18 mouse cellular contexts compared by ENCODE assay signal in the genomic region with DNA sequence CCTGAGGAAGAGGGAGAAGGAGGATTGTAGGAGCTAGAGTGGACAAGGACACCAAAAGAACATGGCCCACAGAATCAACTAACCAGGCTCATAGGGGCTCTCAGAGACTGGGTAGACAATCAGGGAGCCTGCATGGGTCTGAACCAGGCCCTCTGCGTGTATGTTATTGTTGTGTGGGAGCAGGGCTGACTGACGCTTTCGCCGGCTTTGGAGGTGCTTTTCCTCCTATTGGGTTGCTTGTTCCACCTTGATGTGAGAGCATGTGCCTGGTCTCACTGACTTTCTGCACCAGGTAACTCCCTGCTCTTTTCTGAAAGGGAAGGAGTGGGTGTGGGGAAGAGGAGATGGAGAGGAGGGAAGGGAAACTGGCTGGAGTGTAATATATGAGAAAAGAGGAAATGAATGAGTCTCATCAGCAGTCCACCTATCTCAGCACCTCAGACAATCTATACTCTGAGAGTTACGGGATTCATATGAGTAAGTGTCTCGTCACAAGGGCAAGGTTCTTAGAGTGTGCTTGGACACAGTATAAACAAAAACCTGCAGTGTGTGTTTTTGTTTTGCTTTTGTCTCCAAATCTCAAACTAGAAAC. TPM values are rescaled to one million over a fixed set of nuclear protein-coding genes. Genes with fewer than 3 reads are reported as not detected.
DNase-seq lines count a peak whose midpoint lies in the region; ATAC-seq and TF ChIP-seq lines count a peak whose summit lies in the region.
"Had no signal": no experiment of that assay in that cellular context is flagged by ENCODE, and none has a peak within 500 bp of the region (broad histone marks: within the 10 kb centered on the region; RNA-seq: fewer than 3 reads in every experiment).

No protein-coding gene starts in this region.

- WGBS in intestine, postnatal 0 days = 73% methylated on average over 6 of the region's 6 CpGs
- WGBS in intestine, embryonic 16.5 days = 84% methylated on average over 6 of the region's 6 CpGs
- WGBS in small intestine, adult 2 months = 76% methylated on average over 6 of the region's 6 CpGs

- no peak overlapping the region for H3K9ac ChIP-seq in intestine, postnatal 0 days (ENCODE audit: low read depth, low read length)
- H3K9ac ChIP-seq in intestine, embryonic 16.5 days (ENCODE audit: low read depth, low read length) = no peak overlapping the region
- no peak overlapping the region for H3K9ac ChIP-seq in CH12.LX (ENCODE audit: insufficient read depth, low read depth)
- H3K9ac ChIP-seq: heart, embryonic 12.5 days; hindbrain, embryonic 15.5 days had no signal

- no peak overlapping the region for H3K4me3 ChIP-seq in intestine, postnatal 0 days (ENCODE audit: low read depth, low read length)
- H3K4me3 ChIP-seq in intestine, embryonic 16.5 days (ENCODE audit: low read length) = no peak overlapping the region
- H3K4me3 ChIP-seq in CH12.LX (replicated peaks in 1 of 3; ENCODE audit: low read depth in 2 of 3, low read length in 2 of 3, poor library complexity in 1 of 3) = no peak overlapping the region
- H3K4me3 ChIP-seq in small intestine, adult 2 months (ENCODE audit: low read depth, low read length) = no peak overlapping the region
- H3K4me3 ChIP-seq: embryonic facial prominence, embryonic 10.5 days; gastrocnemius, adult 2 months; heart, embryonic 12.5 days; hindbrain, embryonic 15.5 days had no signal

- peaks cover 8% of the 10 kb centered on the region; the same call in 1 of the 2 replicates for H3K4me1 ChIP-seq in intestine, postnatal 0 days (replicated peaks; ENCODE audit: control insufficient read depth, insufficient read depth, low read length)
- H3K4me1 ChIP-seq in intestine, embryonic 16.5 days (ENCODE audit: control insufficient read depth, insufficient read depth, low read length) = peaks cover 20% of the 10 kb centered on the region
- H3K4me1 ChIP-seq in CH12.LX (ENCODE audit: control insufficient read depth in 1 of 2, insufficient read depth in 2 of 2) = peaks cover 4 to 50% of the 10 kb centered on the region in 2 experiments; a peak in 3 of 4 replicates
- peaks cover 25% of the 10 kb centered on the region; the same call in 1 of the 2 replicates for H3K4me1 ChIP-seq in small intestine, adult 2 months (ENCODE audit: control insufficient read depth, insufficient read depth, insufficient read length, low read length)

- TF ChIP-seq CTCF in intestine, postnatal 0 days (IDR thresholded peaks at IDR 0.05; ENCODE audit: low read depth) = no peak
- no peak for TF ChIP-seq CTCF in CH12.LX (conservative IDR thresholded peaks at IDR 0.05 in 1 of 2, IDR thresholded peaks at IDR 0.05 in 1 of 2; ENCODE audit: low read depth in 2 of 2, low read length in 2 of 2)
- no peak for TF ChIP-seq CTCF in small intestine, adult 2 months (IDR thresholded peaks at IDR 0.05; ENCODE audit: extremely low read depth, insufficient read length, insufficient replicate concordance, low read depth, low read length)

- H3K9me3 ChIP-seq in intestine, postnatal 0 days (ENCODE audit: control insufficient read depth) = no peaks in the 10 kb centered on the region
- H3K9me3 ChIP-seq in intestine, embryonic 16.5 days (ENCODE audit: control insufficient read depth, low read length) = no peaks in the 10 kb centered on the region
- no peaks in the 10 kb centered on the region for H3K9me3 ChIP-seq in CH12.LX (replicated peaks; ENCODE audit: low read length)
- H3K9me3 ChIP-seq: embryonic facial prominence, embryonic 10.5 days; heart, embryonic 12.5 days; hindbrain, embryonic 15.5 days had no signal

- in situ Hi-C loops in CH12.LX (cut with MboI; ENCODE audit: low pct_ligation_motif_present, low pct_unique_long_range_greater_than_20kb, low sequenced_read_pairs) = no loop called here

- peaks cover 11% of the 10 kb centered on the region for H3K36me3 ChIP-seq in intestine, postnatal 0 days (ENCODE audit: control insufficient read depth, insufficient read depth)
- H3K36me3 ChIP-seq in intestine, embryonic 16.5 days (ENCODE audit: control insufficient read depth, insufficient read depth, low read length) = no peaks in the 10 kb centered on the region
- H3K36me3 ChIP-seq in CH12.LX (replicated peaks in 1 of 2; ENCODE audit: control insufficient read depth in 1 of 2, insufficient read depth in 1 of 2, low read length in 1 of 2) = peaks cover 33 to 77% of the 10 kb centered on the region in 2 experiments
- H3K36me3 ChIP-seq in small intestine, adult 2 months (ENCODE audit: control insufficient read depth, insufficient read depth, low read length) = peaks cover 10% of the 10 kb centered on the region

- no peaks in the 10 kb centered on the region for H3K27me3 ChIP-seq in intestine, postnatal 0 days (replicated peaks; ENCODE audit: control insufficient read depth, insufficient read depth, low read length)
- no peaks in the 10 kb centered on the region for H3K27me3 ChIP-seq in intestine, embryonic 16.5 days (replicated peaks; ENCODE audit: control insufficient read depth, insufficient read depth, low read length)
- no peaks in the 10 kb centered on the region for H3K27me3 ChIP-seq in CH12.LX (replicated peaks)
- H3K27me3 ChIP-seq in small intestine, adult 2 months (ENCODE audit: control insufficient read depth, insufficient read depth, low read length) = no peaks in the 10 kb centered on the region
- H3K27me3 ChIP-seq: heart, embryonic 12.5 days; hindbrain, embryonic 15.5 days had no signal

- no peak overlapping the region for H3K4me2 ChIP-seq in intestine, postnatal 0 days (replicated peaks; ENCODE audit: low read depth)
- H3K4me2 ChIP-seq in intestine, embryonic 16.5 days (ENCODE audit: low read depth, low read length) = no peak overlapping the region
- H3K4me2 ChIP-seq in CH12.LX (ENCODE audit: insufficient read depth, low read depth, poor library complexity, severe bottlenecking) = no peak overlapping the region
- H3K4me2 ChIP-seq: heart, embryonic 12.5 days; hindbrain, embryonic 15.5 days had no signal

- no peak for DNase-seq in CH12.LX (ENCODE audit: extremely low read depth)
- DNase-seq in MEL-GATA-1-ER (ENCODE audit: extremely low read depth, low read depth) = peak; percentile 28
- no peak for DNase-seq in cerebellum, postnatal 10 days
- DNase-seq: adrenal gland, postnatal 10 days; cerebellum, adult 11-12 months; cerebellum, adult 9-10 months; cerebellum, postnatal 36 days; gastrocnemius, adult 2 months; gastrocnemius, postnatal 25 days; heart, adult 18-20 months; heart, postnatal 36 days had no signal

- TF ChIP-seq POLR2A in CH12.LX (IDR thresholded peaks at IDR 0.05; ENCODE audit: low read depth, low read length) = 0 out of 2 replicates have a peak, but pooled peaks have one; percentile 17
- TF ChIP-seq POLR2A in small intestine, adult 2 months (IDR thresholded peaks at IDR 0.05; ENCODE audit: low read depth, low read length) = no peak

- dilution Hi-C loops in CH12.LX (cut with MboI; ENCODE audit: extremely low pct_ligation_motif_present, extremely low pct_unique_long_range_greater_than_20kb, low sequenced_read_pairs) = no loop called here

- no peak for TF ChIP-seq RAD21 in CH12.LX (IDR thresholded peaks at IDR 0.05; ENCODE audit: low read depth, low read length)

- H3K27ac ChIP-seq in intestine, postnatal 0 days (ENCODE audit: low read depth, low read length) = no peak overlapping the region
- H3K27ac ChIP-seq in intestine, embryonic 16.5 days (ENCODE audit: low read length) = no peak overlapping the region
- H3K27ac ChIP-seq in CH12.LX (ENCODE audit: insufficient read depth, low read depth) = no peak overlapping the region
- H3K27ac ChIP-seq in small intestine, adult 2 months (ENCODE audit: insufficient read depth, low read depth, low read length) = peak overlapping the region; percentile 77
- H3K27ac ChIP-seq: embryonic facial prominence, embryonic 10.5 days; gastrocnemius, adult 2 months; hindbrain, embryonic 15.5 days had no signal

- peaks cover 94% of the 10 kb centered on the region for H3K79me2 ChIP-seq in CH12.LX (replicated peaks; ENCODE audit: control insufficient read depth, extremely low read depth, insufficient read depth, poor library complexity, severe bottlenecking)

- no peak for TF ChIP-seq EP300 in CH12.LX (IDR thresholded peaks at IDR 0.05; ENCODE audit: low read length)

- peak; percentile 36; the same call in 1 of the 2 replicates for ATAC-seq in intestine, postnatal 0 days
- no peak for ATAC-seq in intestine, embryonic 16.5 days
- ATAC-seq: forebrain, embryonic 14.5 days had no signal

TF ChIP-seq in CH12.LX, 34 proteins besides CTCF, POLR2A, EP300 and RAD21:
- TF ChIP-seq NELFE (IDR thresholded peaks at IDR 0.05; ENCODE audit: low read depth, low read length) (no peak), RCOR1 (conservative IDR thresholded peaks at IDR 0.05; ENCODE audit: low read depth, low read length) (no peak), POLR2AphosphoS2 (IDR thresholded peaks at IDR 0.05; ENCODE audit: low read depth, low read length) (no peak), MYC (IDR thresholded peaks at IDR 0.05; ENCODE audit: low read depth, low read length) (no peak), ZMIZ1 (IDR thresholded peaks at IDR 0.05; ENCODE audit: low read depth, low read length) (no peak), IRF4 (IDR thresholded peaks at IDR 0.05; ENCODE audit: low read depth, low read length) (no peak), UBTF (IDR thresholded peaks at IDR 0.05; ENCODE audit: low read depth, low read length) (no peak)
TF ChIP-seq in CH12.LX: peak in this region for 0.

RNA-seq across cellular contexts. Expression of a gene that starts 6.8 kb away (rescaled TPM):
- 30.8 and 31.2 TPM in 2 replicates for polyA plus RNA-seq in intestine, postnatal 0 days (2015; fragmentation: Nextera tagmentation; extraction: Ambion mirVana)
- polyA plus RNA-seq in intestine, embryonic 16.5 days (2015; fragmentation: Nextera tagmentation; extraction: Ambion mirVana) = 57.9 and 59.9 TPM in 2 replicates
- total RNA-seq in CH12.LX (2012; rRNA removed) (36.6 and 43.0 TPM in 2 replicates), CH12.LX (2014; rRNA removed) (46.7 and 51.5 TPM in 2 replicates)
- 66.6 and 80.9 TPM in 2 replicates for polyA plus RNA-seq in CH12.LX (2012; ENCODE audit: insufficient read length, low read depth)
- polyA plus RNA-seq in small intestine, adult 2 months (2012; rRNA removed) = 27.2 and 94.6 TPM in 2 replicates

RNA-seq across cellular contexts. Expression of a gene that starts 28.2 kb away (rescaled TPM):
- 4.3 and 5.3 TPM in 2 replicates for polyA plus RNA-seq in intestine, postnatal 0 days (2015; fragmentation: Nextera tagmentation; extraction: Ambion mirVana)
- polyA plus RNA-seq in intestine, embryonic 16.5 days (2015; fragmentation: Nextera tagmentation; extraction: Ambion mirVana) = 2.9 and 3.5 TPM in 2 replicates
- total RNA-seq in CH12.LX (2012; rRNA removed) (7.0 and 7.3 TPM in 2 replicates), CH12.LX (2014; rRNA removed) (12.7 and 13.2 TPM in 2 replicates)
- polyA plus RNA-seq in CH12.LX (2012; ENCODE audit: insufficient read length, low read depth) = 20.7 and 25.1 TPM in 2 replicates
- polyA plus RNA-seq in small intestine, adult 2 months (2012; rRNA removed) = 1.1 and 2.7 TPM in 2 replicates

RNA-seq across cellular contexts. Expression of a gene that starts 28.3 kb away (rescaled TPM):
- 4.5 and 4.6 TPM in 2 replicates for polyA plus RNA-seq in intestine, postnatal 0 days (2015; fragmentation: Nextera tagmentation; extraction: Ambion mirVana)
- 19.1 and 20.8 TPM in 2 replicates for polyA plus RNA-seq in intestine, embryonic 16.5 days (2015; fragmentation: Nextera tagmentation; extraction: Ambion mirVana)
- total RNA-seq in CH12.LX (2012; rRNA removed) = 37.1 and 46.3 TPM in 2 replicates
- 61.4 and 63.2 TPM in 2 replicates for total RNA-seq in CH12.LX (2014; rRNA removed)
- polyA plus RNA-seq in CH12.LX (2012; ENCODE audit: insufficient read length, low read depth) = 81.0 and 92.8 TPM in 2 replicates
- 0.69 and 1.3 TPM in 2 replicates for polyA plus RNA-seq in small intestine, adult 2 months (2012; rRNA removed)
